14 mouse cellular contexts compared by ENCODE assay signal in the genomic region with DNA sequence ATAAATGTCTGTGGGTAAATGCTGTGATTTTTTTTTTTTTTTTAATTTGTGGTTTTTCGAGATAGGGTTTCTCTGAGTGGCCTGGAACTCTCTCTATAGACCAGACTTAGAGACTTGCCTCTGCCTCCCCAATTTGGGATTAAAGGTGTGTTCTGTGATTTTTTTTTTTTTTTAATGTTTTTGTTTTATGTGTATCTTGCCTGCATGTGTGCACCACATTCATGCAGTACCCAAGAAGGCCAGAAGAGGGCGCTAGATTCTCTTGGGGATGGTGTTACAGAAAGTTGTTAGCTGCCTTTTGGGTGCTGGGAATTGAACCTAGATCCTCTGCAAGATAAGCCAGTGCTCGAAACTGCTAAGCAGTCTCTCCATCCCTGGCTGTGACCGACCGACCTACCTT. TPM values are rescaled to one million over a fixed set of nuclear protein-coding genes. Genes with fewer than 3 reads are reported as not detected.
DNase-seq lines count a peak whose midpoint lies in the region; ATAC-seq and TF ChIP-seq lines count a peak whose summit lies in the region.
"Had no signal": no experiment of that assay in that cellular context is flagged by ENCODE, and none has a peak within 500 bp of the region (broad histone marks: within the 10 kb centered on the region; RNA-seq: fewer than 3 reads in every experiment).

No protein-coding gene starts in this region.

- H3K4me2 ChIP-seq in liver, postnatal 0 days (ENCODE audit: low read depth, low read length): no peak overlapping the region
- H3K4me2 ChIP-seq in kidney, embryonic 15.5 days: no peak overlapping the region
- H3K4me2 ChIP-seq: midbrain, embryonic 12.5 days had no signal

- no peak for TF ChIP-seq EP300 in liver, postnatal 0 days (IDR thresholded peaks at IDR 0.05; ENCODE audit: low read depth)

- H3K4me3 ChIP-seq in gastrocnemius, adult 2 months: no peak overlapping the region
- H3K4me3 ChIP-seq in liver, postnatal 0 days (ENCODE audit: low read depth, low read length): no peak overlapping the region
- H3K4me3 ChIP-seq in kidney, embryonic 15.5 days (replicated peaks): no peak overlapping the region
- H3K4me3 ChIP-seq: midbrain, embryonic 12.5 days had no signal

- intact Hi-C loops in gastrocnemius, adult 2 months (cut with DNase I): no loop called here

- H3K27me3 ChIP-seq in liver, postnatal 0 days (ENCODE audit: insufficient read depth, low read length): no peaks in the 10 kb centered on the region
- no peaks in the 10 kb centered on the region for H3K27me3 ChIP-seq in kidney, embryonic 15.5 days
- H3K27me3 ChIP-seq: midbrain, embryonic 12.5 days had no signal

- no peak for DNase-seq in gastrocnemius, adult 2 months
- no peak for DNase-seq in gastrocnemius, postnatal 4 days (ENCODE audit: low spot score in 2 of 2)
- DNase-seq in liver, postnatal 0 days: peak; percentile 51
- DNase-seq in liver: no peak
- peak; percentile 80 for DNase-seq in ES-CJ7 (ENCODE audit: low read depth, low spot score)
- peak; percentile 56 to 61 for DNase-seq in natural killer cell, adult 2 months (ENCODE audit: low spot score in 2 of 2)
- no peak for DNase-seq in heart, adult 11 months
- DNase-seq: cerebellum, adult 11 months; gastrocnemius, postnatal 10 days; heart, postnatal 14 days; lung, adult 18-20 months; right cerebral cortex, postnatal 25 days had no signal

- peaks cover 65% of the 10 kb centered on the region for H3K4me1 ChIP-seq in liver, postnatal 0 days (ENCODE audit: insufficient read depth)
- H3K4me1 ChIP-seq in kidney, embryonic 15.5 days: peaks cover 72% of the 10 kb centered on the region

- no peak for ATAC-seq in liver, postnatal 0 days
- no peak for ATAC-seq in kidney, embryonic 15.5 days (replicated peaks; ENCODE audit: low FRiP score)

- TF ChIP-seq CTCF in gastrocnemius, adult 2 months (IDR thresholded peaks at IDR 0.05): peak; percentile 72
- peak; percentile 71 for TF ChIP-seq CTCF in liver, postnatal 0 days (IDR thresholded peaks at IDR 0.05; ENCODE audit: low read depth)

- WGBS in liver, postnatal 0 days (ENCODE audit: insufficient replicate concordance): 78% methylated on average over 5 of the region's 5 CpGs
- WGBS in kidney, embryonic 15.5 days: 74% methylated on average over 5 of the region's 5 CpGs

- no peak overlapping the region for H3K9ac ChIP-seq in liver, postnatal 0 days (replicated peaks)
- no peak overlapping the region for H3K9ac ChIP-seq in kidney, embryonic 15.5 days
- H3K9ac ChIP-seq: midbrain, embryonic 12.5 days had no signal

- H3K9me3 ChIP-seq in liver, postnatal 0 days (ENCODE audit: low read length): no peaks in the 10 kb centered on the region
- no peaks in the 10 kb centered on the region for H3K9me3 ChIP-seq in kidney, embryonic 15.5 days (replicated peaks)

- peak overlapping the region; percentile 95 for H3K27ac ChIP-seq in gastrocnemius, adult 2 months
- H3K27ac ChIP-seq in liver, postnatal 0 days (ENCODE audit: low read depth): no peak overlapping the region
- H3K27ac ChIP-seq in kidney, embryonic 15.5 days: no peak overlapping the region
- H3K27ac ChIP-seq: midbrain, embryonic 12.5 days had no signal

- no peaks in the 10 kb centered on the region for H3K36me3 ChIP-seq in liver, postnatal 0 days (replicated peaks; ENCODE audit: insufficient read depth, low read length)
- peaks cover 19% of the 10 kb centered on the region; the same call in 1 of the 2 replicates for H3K36me3 ChIP-seq in kidney, embryonic 15.5 days

RNA-seq across cellular contexts. Expression of a gene that starts 10.1 kb away (rescaled TPM):
- 10 to 100 TPM; 76.4 to 86.9 TPM for total RNA-seq in gastrocnemius, adult 2 months (2021)
- 100 to 1,000 TPM; 142 to 154 TPM for total RNA-seq in gastrocnemius, postnatal 4 days (2021)
- polyA plus RNA-seq in liver, postnatal 0 days (2015; fragmentation: Nextera tagmentation; extraction: Ambion mirVana): 7.5 and 8.4 TPM in 2 replicates
- polyA plus RNA-seq in kidney, embryonic 15.5 days (2015; fragmentation: Nextera tagmentation; extraction: Ambion mirVana): 49.2 and 49.7 TPM in 2 replicates

Comparison
In these comparisons a context has a peak if more than half of its experiments do, and no peak if none do; other contexts are left out.
1. DNase-seq: peak in liver, postnatal 0 days (single experiment), ES-CJ7 (single experiment) and natural killer cell, adult 2 months (2 of 2); none in gastrocnemius, adult 2 months (single experiment), gastrocnemius, postnatal 4 days (0 of 2), liver (single experiment) and heart, adult 11 months (single experiment).